Mouse (Mus musculus): ENCODE data around the gene Dpp6. TPM values are rescaled to one million over a fixed set of nuclear protein-coding genes. Genes with fewer than 3 reads are reported as not detected.

Gene Dpp6
- polyA plus RNA-seq, 1 experiment from 2014 or later, result 88.3 TPM

GRCm38 (mm10) chr5:27035891-27036290 is 218.9 kb downstream of the Dpp6 start:
- no peaks in the 10 kb centered on the region; the same call in 1 of the 2 replicates for H3K4me1 ChIP-seq
- H3K36me3 ChIP-seq, result no peaks in the 10 kb centered on the region
- no peak overlapping the region for H3K4me2 ChIP-seq
- 30% methylated on average over 2 of the region's 2 CpGs for whole genome bisulfite sequencing
- H3K27ac ChIP-seq (replicated peaks), result no peak overlapping the region
- H3K27me3 ChIP-seq (replicated peaks), result no peaks in the 10 kb centered on the region
- H3K4me3 ChIP-seq (replicated peaks), result no peak overlapping the region
- H3K9ac ChIP-seq (replicated peaks), result no peak overlapping the region
- ATAC-seq (ENCODE audit: low FRiP score), result no peak
- H3K9me3 ChIP-seq (replicated peaks), result no peaks in the 10 kb centered on the region

DNA sequence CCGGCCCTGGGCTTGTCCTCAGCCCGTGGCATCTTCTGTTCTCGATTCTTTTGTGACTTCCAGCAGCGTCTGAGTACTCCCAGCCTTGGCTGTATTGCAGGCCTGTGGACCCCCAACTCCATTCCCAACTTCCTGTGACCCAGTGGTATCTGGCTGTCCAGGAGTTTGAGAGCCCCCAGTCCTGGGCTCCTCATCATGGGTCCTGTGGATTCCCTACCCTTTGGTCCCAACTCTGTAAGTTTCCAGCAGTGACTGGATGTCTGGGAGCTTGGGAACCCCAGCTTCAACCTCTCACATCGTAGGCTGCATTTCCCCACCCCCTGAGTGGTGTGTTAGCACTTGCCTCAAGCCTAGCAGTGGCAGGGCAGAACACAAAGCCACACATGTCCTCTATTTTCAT is 220.8 kb downstream of the Dpp6 start:
- no peaks in the 10 kb centered on the region; the same call in 1 of the 2 replicates for H3K4me1 ChIP-seq
- no peak overlapping the region for H3K4me3 ChIP-seq (replicated peaks)
- H3K9me3 ChIP-seq (replicated peaks), result no peaks in the 10 kb centered on the region
- H3K27ac ChIP-seq (replicated peaks), result no peak overlapping the region
- WGBS, result 75% methylated on average over 5 of the region's 5 CpGs
- no peaks in the 10 kb centered on the region for H3K27me3 ChIP-seq (replicated peaks)
- ATAC-seq (ENCODE audit: low FRiP score), result no peak
- H3K4me2 ChIP-seq, result no peak overlapping the region
- no peak overlapping the region for H3K9ac ChIP-seq (replicated peaks)
- H3K36me3 ChIP-seq, result no peaks in the 10 kb centered on the region

GRCm38 (mm10) chr5:27048167-27048566 is 231.2 kb downstream of the Dpp6 start:
- H3K4me1 ChIP-seq, result peaks cover 33% of the 10 kb centered on the region
- no peak overlapping the region for H3K9ac ChIP-seq (replicated peaks)
- no peaks in the 10 kb centered on the region for H3K9me3 ChIP-seq (replicated peaks)
- no peak overlapping the region for H3K4me2 ChIP-seq
- H3K27ac ChIP-seq (replicated peaks), result no peak overlapping the region
- no peaks in the 10 kb centered on the region; the same call in 1 of the 2 replicates for H3K27me3 ChIP-seq (replicated peaks)
- no peaks in the 10 kb centered on the region for H3K36me3 ChIP-seq
- WGBS, result 17% methylated on average over 7 of the region's 7 CpGs
- H3K4me3 ChIP-seq (replicated peaks), result no peak overlapping the region
- ATAC-seq (ENCODE audit: low FRiP score), result peak; percentile 80

GRCm38 (mm10) chr5:27048926-27049325 is 231.9 kb downstream of the Dpp6 start:
- peaks cover 33% of the 10 kb centered on the region for H3K4me1 ChIP-seq
- WGBS, result 5% methylated on average over 9 of the region's 9 CpGs
- H3K9me3 ChIP-seq (replicated peaks), result no peaks in the 10 kb centered on the region
- ATAC-seq (ENCODE audit: low FRiP score), result peak; percentile 42
- peak overlapping the region; percentile 84 for H3K9ac ChIP-seq (replicated peaks)
- peak overlapping the region; percentile 90 for H3K4me2 ChIP-seq
- H3K27ac ChIP-seq (replicated peaks), result peak overlapping the region; percentile 74
- H3K36me3 ChIP-seq, result no peaks in the 10 kb centered on the region
- peak overlapping the region; percentile 57 for H3K4me3 ChIP-seq (replicated peaks)
- H3K27me3 ChIP-seq (replicated peaks), result no peaks in the 10 kb centered on the region; the same call in 1 of the 2 replicates

DNA sequence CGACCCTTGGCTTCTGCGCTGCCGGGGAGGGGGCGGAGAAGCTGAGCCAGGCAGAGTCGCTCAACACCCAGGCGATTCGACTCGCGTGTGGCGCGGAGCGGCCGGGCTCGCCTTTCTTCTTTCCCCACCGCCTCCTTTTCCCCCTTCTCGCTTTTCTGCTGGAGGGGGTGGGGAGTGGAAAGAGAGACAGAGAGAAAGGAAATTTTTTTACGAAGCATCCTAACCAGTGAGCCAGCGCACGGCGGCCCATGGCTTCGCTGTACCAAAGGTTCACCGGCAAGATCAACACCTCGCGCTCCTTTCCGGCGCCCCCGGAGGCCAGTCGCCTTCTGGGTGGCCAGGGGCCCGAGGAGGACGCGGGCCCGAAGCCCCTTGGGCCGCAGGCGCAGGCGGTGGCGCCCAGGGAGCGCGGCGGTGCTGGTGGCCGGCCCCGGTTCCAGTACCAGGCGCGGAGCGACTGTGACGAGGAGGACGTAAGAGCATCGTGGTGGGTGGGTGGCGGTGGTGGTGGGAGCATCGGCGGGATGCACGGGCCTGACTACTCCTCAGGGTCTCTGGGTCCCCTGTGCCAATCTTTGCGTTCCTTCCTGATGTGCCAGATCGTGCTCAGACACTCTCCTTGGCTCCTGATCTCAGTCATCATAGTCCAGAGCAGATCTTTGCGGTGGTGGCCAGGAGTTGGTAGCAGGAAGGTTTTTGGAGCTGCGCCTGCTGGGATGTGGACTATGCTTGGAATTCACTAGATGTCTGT is 232.5 kb downstream of the Dpp6 start:
- WGBS, result under 1% methylated on average over 55 of the region's 55 CpGs
- no peaks in the 10 kb centered on the region; the same call in 1 of the 2 replicates for H3K27me3 ChIP-seq (replicated peaks)
- H3K9me3 ChIP-seq (replicated peaks), result no peaks in the 10 kb centered on the region
- peak overlapping the region; percentile 84 for H3K9ac ChIP-seq (replicated peaks)
- H3K4me2 ChIP-seq, result peak overlapping the region; percentile 90
- peak overlapping the region; percentile 57 for H3K4me3 ChIP-seq (replicated peaks)
- H3K36me3 ChIP-seq, result no peaks in the 10 kb centered on the region
- peaks cover 33% of the 10 kb centered on the region for H3K4me1 ChIP-seq
- ATAC-seq (ENCODE audit: low FRiP score), result peak; percentile 71
- H3K27ac ChIP-seq (replicated peaks), result peak overlapping the region; percentile 74

DNA sequence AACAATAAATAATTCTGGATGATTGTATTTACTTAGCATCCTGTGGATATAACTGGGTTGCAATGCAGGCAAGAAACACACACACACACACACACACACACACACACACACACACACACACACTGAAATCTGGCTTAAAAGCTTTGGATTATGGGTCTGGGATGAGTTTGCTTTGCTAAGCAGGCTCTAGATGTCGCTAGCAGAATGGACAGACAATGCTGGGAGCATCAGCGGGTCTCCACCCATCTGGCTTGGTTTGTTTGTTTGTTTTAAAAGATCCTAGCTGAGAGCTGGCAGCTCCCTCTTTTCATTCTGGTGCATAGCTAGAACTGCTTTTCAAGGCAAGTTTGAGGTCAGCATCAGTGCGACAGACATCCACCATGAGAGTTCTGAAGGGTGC is 234.2 kb downstream of the Dpp6 start:
- Histone ChIP-seq H3K4me2 (peak overlapping the region; percentile 90), H3K9ac (replicated peaks) (no peak overlapping the region), H3K4me3 (replicated peaks) (no peak overlapping the region)

DNA sequence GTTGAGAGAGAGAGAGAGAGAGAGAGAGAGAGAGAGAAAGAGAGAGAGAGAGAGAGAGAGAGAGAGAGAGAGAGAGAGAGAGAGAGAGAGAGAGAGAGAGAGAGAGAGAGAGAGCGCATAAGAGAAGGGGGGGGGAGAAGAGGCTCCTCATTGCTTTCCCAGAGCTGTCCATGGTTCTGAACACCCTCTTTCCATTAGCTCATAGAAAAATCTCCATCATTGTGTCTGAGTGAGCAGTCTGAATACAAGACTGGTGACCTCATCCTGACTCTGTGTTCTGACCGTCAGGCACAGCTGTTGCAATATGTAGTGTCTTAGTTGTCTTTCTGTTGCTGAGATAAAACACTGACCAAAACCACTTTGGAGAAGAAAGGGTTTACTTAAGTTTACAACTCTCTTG is 235.4 kb downstream of the Dpp6 start:
- Histone ChIP-seq H3K4me1 (peaks cover 33% of the 10 kb centered on the region), H3K36me3 (no peaks in the 10 kb centered on the region), H3K4me3 (replicated peaks) (no peak overlapping the region), H3K27me3 (replicated peaks) (no peaks in the 10 kb centered on the region; the same call in 1 of the 2 replicates), H3K9me3 (replicated peaks) (no peaks in the 10 kb centered on the region), H3K4me2 (no peak overlapping the region), H3K9ac (replicated peaks) (no peak overlapping the region), H3K27ac (replicated peaks) (no peak overlapping the region)
- WGBS, result 17% methylated on average over 2 of the region's 2 CpGs
- ATAC-seq (ENCODE audit: low FRiP score), result no peak

More for the DNA sequence above, 234.2 kb downstream of the Dpp6 start:
- H3K9me3 ChIP-seq (replicated peaks), result no peaks in the 10 kb centered on the region
- no peaks in the 10 kb centered on the region for H3K36me3 ChIP-seq
- 41% methylated on average over 3 of the region's 3 CpGs for WGBS
- ATAC-seq (ENCODE audit: low FRiP score), result peak; percentile 35; the same call in 1 of the 2 replicates
- no peak overlapping the region for H3K27ac ChIP-seq (replicated peaks)
- peaks cover 33% of the 10 kb centered on the region for H3K4me1 ChIP-seq
- H3K27me3 ChIP-seq (replicated peaks), result no peaks in the 10 kb centered on the region; the same call in 1 of the 2 replicates

- Histone ChIP-seq H3K9ac (replicated peaks) (no peak overlapping the region), H3K27me3 (replicated peaks) (no peaks in the 10 kb centered on the region), H3K4me3 (replicated peaks) (no peak overlapping the region), H3K36me3 (no peaks in the 10 kb centered on the region), H3K27ac (replicated peaks) (no peak overlapping the region), H3K9me3 (replicated peaks) (no peaks in the 10 kb centered on the region), H3K4me1 (peaks cover 8% of the 10 kb centered on the region; the same call in 1 of the 2 replicates), H3K4me2 (no peak overlapping the region)
- 65% methylated on average over 5 of the region's 5 CpGs for WGBS
- no peak for ATAC-seq (ENCODE audit: low FRiP score)
These were observed 239.4 kb downstream of the Dpp6 start for GRCm38 (mm10) chr5:27056436-27056835.

- no peaks in the 10 kb centered on the region for H3K9me3 ChIP-seq (replicated peaks)
- H3K27ac ChIP-seq (replicated peaks), result no peak overlapping the region
- no peak overlapping the region for H3K4me3 ChIP-seq (replicated peaks)
- H3K36me3 ChIP-seq, result no peaks in the 10 kb centered on the region
- peaks cover 5% of the 10 kb centered on the region; the same call in 1 of the 2 replicates for H3K4me1 ChIP-seq
- ATAC-seq (ENCODE audit: low FRiP score), result no peak
- H3K4me2 ChIP-seq, result no peak overlapping the region
- WGBS, result 69% methylated on average over 4 of the region's 4 CpGs
- no peaks in the 10 kb centered on the region for H3K27me3 ChIP-seq (replicated peaks)
- no peak overlapping the region for H3K9ac ChIP-seq (replicated peaks)
These were observed 243.1 kb downstream of the Dpp6 start for GRCm38 (mm10) chr5:27060114-27060513.

GRCm38 (mm10) chr5:27063871-27064270 is 246.9 kb downstream of the Dpp6 start:
- peaks cover 5% of the 10 kb centered on the region; the same call in 1 of the 2 replicates for H3K4me1 ChIP-seq
- no peak overlapping the region for H3K4me2 ChIP-seq
- ATAC-seq (ENCODE audit: low FRiP score), result no peak
- no peaks in the 10 kb centered on the region for H3K9me3 ChIP-seq (replicated peaks)
- H3K27me3 ChIP-seq (replicated peaks), result no peaks in the 10 kb centered on the region
- no peak overlapping the region for H3K9ac ChIP-seq (replicated peaks)
- no peaks in the 10 kb centered on the region for H3K36me3 ChIP-seq
- no peak overlapping the region for H3K4me3 ChIP-seq (replicated peaks)
- H3K27ac ChIP-seq (replicated peaks), result no peak overlapping the region
- WGBS, result 53% methylated on average over 1 of the region's 1 CpGs

DNA sequence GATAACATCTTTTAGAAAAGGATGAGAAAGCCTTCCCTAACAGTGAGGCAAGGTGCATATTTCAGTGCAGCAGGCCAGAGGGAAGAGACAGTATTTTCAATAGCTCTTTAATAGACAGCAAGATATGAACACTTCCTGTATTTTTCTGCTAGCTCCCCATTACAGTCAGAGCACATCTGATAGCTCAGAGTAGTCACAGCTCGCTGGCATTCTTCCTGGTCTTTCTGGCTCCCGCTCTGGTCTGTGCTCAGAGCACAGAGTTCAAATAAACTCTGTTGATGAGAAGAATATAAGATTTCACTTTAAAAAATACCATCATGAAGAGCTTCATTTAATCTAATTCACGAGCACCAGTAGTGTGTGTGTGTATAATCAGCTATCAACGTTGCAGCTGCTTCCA is 249.8 kb downstream of the Dpp6 start:
- Histone ChIP-seq H3K9me3 (replicated peaks) (no peaks in the 10 kb centered on the region), H3K4me2 (no peak overlapping the region), H3K9ac (replicated peaks) (no peak overlapping the region), H3K36me3 (no peaks in the 10 kb centered on the region), H3K4me1 (no peaks in the 10 kb centered on the region), H3K4me3 (replicated peaks) (no peak overlapping the region), H3K27me3 (replicated peaks) (no peaks in the 10 kb centered on the region), H3K27ac (replicated peaks) (no peak overlapping the region)
- ATAC-seq (ENCODE audit: low FRiP score), result no peak
- WGBS, result 77% methylated on average over 4 of the region's 4 CpGs

- Histone ChIP-seq H3K4me2 (no peak overlapping the region; the same call in 1 of the 2 replicates), H3K4me1 (0 out of 2 replicates have a peak, but pooled peaks cover 6% of the 10 kb centered on the region), H3K9me3 (replicated peaks) (no peaks in the 10 kb centered on the region), H3K36me3 (no peaks in the 10 kb centered on the region), H3K4me3 (replicated peaks) (no peak overlapping the region), H3K9ac (replicated peaks) (no peak overlapping the region), H3K27me3 (replicated peaks) (no peaks in the 10 kb centered on the region), H3K27ac (replicated peaks) (no peak overlapping the region)
- 16% methylated on average over 8 of the region's 8 CpGs for WGBS
- ATAC-seq (ENCODE audit: low FRiP score), result peak; percentile 82
These were observed 258.2 kb downstream of the Dpp6 start for GRCm38 (mm10) chr5:27075131-27075591.
